Mouse (Mus musculus): ENCODE data around the gene Dennd1b. TPM values are rescaled to one million over a fixed set of nuclear protein-coding genes. Genes with fewer than 3 reads are reported as not detected.

Gene Dennd1b
- polyA plus RNA-seq, 1 experiment, result 6.2 TPM

- Histone ChIP-seq H3K27me3 (ENCODE audit: control insufficient read depth, insufficient read depth, low read length) (no peaks in the 10 kb centered on the region), H3K27ac (ENCODE audit: insufficient read depth, low read length) (peak overlapping the region; percentile 65; the same call in 1 of the 2 replicates), H3K4me1 (ENCODE audit: control insufficient read depth, insufficient read depth, low read length) (no peaks in the 10 kb centered on the region), H3K4me3 (replicated peaks; ENCODE audit: insufficient read depth, low read depth, low read length) (peak overlapping the region; percentile 79)
- under 1% methylated on average over 48 of the region's 50 CpGs for WGBS
- TF ChIP-seq POLR2A (IDR thresholded peaks at IDR 0.05; ENCODE audit: borderline replicate concordance, insufficient read depth, low read length) (0 out of 2 replicates have a peak, but pooled peaks have one; percentile 3), CTCF (IDR thresholded peaks at IDR 0.05; ENCODE audit: borderline replicate concordance, insufficient read depth, low read depth, low read length) (no peak)
- peak in 1 of 2 experiments; percentile 65 for DNase-seq
Observed at GRCm38 (mm10) chr1:138963868-138964458, 728 bp downstream of the Dennd1b start.

- H3K27ac ChIP-seq (ENCODE audit: insufficient read depth, low read length), result no peak overlapping the region
- H3K4me3 ChIP-seq (replicated peaks; ENCODE audit: insufficient read depth, low read depth, low read length), result no peak overlapping the region
- no peaks in the 10 kb centered on the region for H3K4me1 ChIP-seq (ENCODE audit: control insufficient read depth, insufficient read depth, low read length)
- no peak for DNase-seq
- H3K27me3 ChIP-seq (ENCODE audit: control insufficient read depth, insufficient read depth, low read length), result no peaks in the 10 kb centered on the region
- no peak for TF ChIP-seq CTCF (IDR thresholded peaks at IDR 0.05; ENCODE audit: borderline replicate concordance, insufficient read depth, low read depth, low read length)
Observed at GRCm38 (mm10) chr1:138965069-138965468, 1.8 kb downstream of the Dennd1b start.

GRCm38 (mm10) chr1:138965511-138965910, 2.3 kb downstream of the Dennd1b start:
- no peaks in the 10 kb centered on the region for H3K4me1 ChIP-seq (ENCODE audit: control insufficient read depth, insufficient read depth, low read length)
- no peak overlapping the region for H3K4me3 ChIP-seq (replicated peaks; ENCODE audit: insufficient read depth, low read depth, low read length)
- WGBS, result 97% methylated on average over 2 of the region's 2 CpGs
- H3K27ac ChIP-seq (ENCODE audit: insufficient read depth, low read length), result no peak overlapping the region
- TF ChIP-seq CTCF (IDR thresholded peaks at IDR 0.05; ENCODE audit: borderline replicate concordance, insufficient read depth, low read depth, low read length) (no peak), POLR2A (IDR thresholded peaks at IDR 0.05; ENCODE audit: borderline replicate concordance, insufficient read depth, low read length) (no peak)
- no peak for DNase-seq
- H3K27me3 ChIP-seq (ENCODE audit: control insufficient read depth, insufficient read depth, low read length), result no peaks in the 10 kb centered on the region

- no peak for DNase-seq
- WGBS, result 94% methylated on average over 7 of the region's 7 CpGs
- no peak overlapping the region for H3K27ac ChIP-seq (ENCODE audit: insufficient read depth, low read length)
- H3K4me3 ChIP-seq (replicated peaks; ENCODE audit: insufficient read depth, low read depth, low read length), result no peak overlapping the region
- H3K4me1 ChIP-seq (ENCODE audit: control insufficient read depth, insufficient read depth, low read length), result no peaks in the 10 kb centered on the region
- TF ChIP-seq POLR2A (IDR thresholded peaks at IDR 0.05; ENCODE audit: borderline replicate concordance, insufficient read depth, low read length), result no peak
- TF ChIP-seq CTCF (IDR thresholded peaks at IDR 0.05; ENCODE audit: borderline replicate concordance, insufficient read depth, low read depth, low read length), result no peak
- H3K27me3 ChIP-seq (ENCODE audit: control insufficient read depth, insufficient read depth, low read length), result no peaks in the 10 kb centered on the region
Observed at GRCm38 (mm10) chr1:138967450-138967849, 4.2 kb downstream of the Dennd1b start.

- H3K27me3 ChIP-seq (ENCODE audit: control insufficient read depth, insufficient read depth, low read length), result no peaks in the 10 kb centered on the region
- H3K4me1 ChIP-seq (ENCODE audit: control insufficient read depth, insufficient read depth, low read length), result no peaks in the 10 kb centered on the region
- WGBS, result 49% methylated on average over 4 of the region's 4 CpGs
- no peak for DNase-seq
- TF ChIP-seq POLR2A (IDR thresholded peaks at IDR 0.05; ENCODE audit: borderline replicate concordance, insufficient read depth, low read length) (no peak), CTCF (IDR thresholded peaks at IDR 0.05; ENCODE audit: borderline replicate concordance, insufficient read depth, low read depth, low read length) (no peak)
- no peak overlapping the region for H3K27ac ChIP-seq (ENCODE audit: insufficient read depth, low read length)
- no peak overlapping the region for H3K4me3 ChIP-seq (replicated peaks; ENCODE audit: insufficient read depth, low read depth, low read length)
Observed at GRCm38 (mm10) chr1:138970053-138970452, 6.8 kb downstream of the Dennd1b start.

GRCm38 (mm10) chr1:138973541-138974224, 10.4 kb downstream of the Dennd1b start:
- DNase-seq, result no peak
- Histone ChIP-seq H3K27me3 (ENCODE audit: control insufficient read depth, insufficient read depth, low read length) (no peaks in the 10 kb centered on the region), H3K4me1 (ENCODE audit: control insufficient read depth, insufficient read depth, low read length) (no peaks in the 10 kb centered on the region), H3K27ac (ENCODE audit: insufficient read depth, low read length) (no peak overlapping the region), H3K4me3 (replicated peaks; ENCODE audit: insufficient read depth, low read depth, low read length) (no peak overlapping the region)
- 72% methylated on average over 6 of the region's 6 CpGs for WGBS
- no peak for TF ChIP-seq CTCF (IDR thresholded peaks at IDR 0.05; ENCODE audit: borderline replicate concordance, insufficient read depth, low read depth, low read length)
- no peak for TF ChIP-seq POLR2A (IDR thresholded peaks at IDR 0.05; ENCODE audit: borderline replicate concordance, insufficient read depth, low read length)

GRCm38 (mm10) chr1:138974836-138975235, 11.6 kb downstream of the Dennd1b start:
- Histone ChIP-seq H3K4me3 (replicated peaks; ENCODE audit: insufficient read depth, low read depth, low read length) (no peak overlapping the region), H3K4me1 (ENCODE audit: control insufficient read depth, insufficient read depth, low read length) (no peaks in the 10 kb centered on the region), H3K27me3 (ENCODE audit: control insufficient read depth, insufficient read depth, low read length) (no peaks in the 10 kb centered on the region), H3K27ac (ENCODE audit: insufficient read depth, low read length) (no peak overlapping the region)
- no peak for DNase-seq
- TF ChIP-seq CTCF (IDR thresholded peaks at IDR 0.05; ENCODE audit: borderline replicate concordance, insufficient read depth, low read depth, low read length), result no peak
- TF ChIP-seq POLR2A (IDR thresholded peaks at IDR 0.05; ENCODE audit: borderline replicate concordance, insufficient read depth, low read length), result no peak
- WGBS, result 92% methylated on average over 8 of the region's 8 CpGs

- DNase-seq, result no peak
- no peak for TF ChIP-seq POLR2A (IDR thresholded peaks at IDR 0.05; ENCODE audit: borderline replicate concordance, insufficient read depth, low read length)
- no peak for TF ChIP-seq CTCF (IDR thresholded peaks at IDR 0.05; ENCODE audit: borderline replicate concordance, insufficient read depth, low read depth, low read length)
- H3K27me3 ChIP-seq (ENCODE audit: control insufficient read depth, insufficient read depth, low read length), result no peaks in the 10 kb centered on the region
- no peak overlapping the region for H3K27ac ChIP-seq (ENCODE audit: insufficient read depth, low read length)
- H3K4me1 ChIP-seq (ENCODE audit: control insufficient read depth, insufficient read depth, low read length), result no peaks in the 10 kb centered on the region
- WGBS, result 83% methylated on average over 1 of the region's 1 CpGs
- H3K4me3 ChIP-seq (replicated peaks; ENCODE audit: insufficient read depth, low read depth, low read length), result no peak overlapping the region
Observed at GRCm38 (mm10) chr1:138975945-138976344, 12.7 kb downstream of the Dennd1b start.
